Mouse (Mus musculus): ENCODE measurements around the gene Fgfr2.

DNA sequence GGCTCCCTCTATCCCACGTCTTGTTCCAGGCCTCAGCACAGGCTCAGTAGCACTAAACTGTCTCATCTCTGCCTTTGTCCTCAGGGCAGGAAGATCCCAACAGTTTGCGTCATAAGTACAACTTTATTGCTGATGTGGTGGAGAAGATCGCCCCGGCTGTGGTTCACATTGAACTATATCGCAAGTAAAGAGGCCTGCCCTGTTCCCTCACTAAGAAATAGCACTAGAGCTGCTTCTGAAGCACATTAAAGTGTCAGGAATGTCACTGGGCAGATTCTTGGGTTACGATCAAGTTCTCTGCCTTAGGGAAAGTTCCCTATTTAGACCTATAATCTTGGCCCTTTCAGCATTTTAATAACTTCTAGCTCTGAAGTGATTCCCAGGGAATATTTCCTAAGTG lies 2161.7 kb downstream of the Fgfr2 start:
- TF ChIP-seq CTCF (IDR thresholded peaks at IDR 0.05; ENCODE audit: control insufficient read depth, insufficient read depth, insufficient read length) = no peak
- TF ChIP-seq CEBPB (IDR thresholded peaks at IDR 0.05; ENCODE audit: low read depth) = no peak
- no peak for TF ChIP-seq MAX (IDR thresholded peaks at IDR 0.05)
- no peak for TF ChIP-seq USF1 (IDR thresholded peaks at IDR 0.05; ENCODE audit: low read depth)
